Mouse (Mus musculus) kidney, embryonic 14.5 days (tissue): Measurements from ENCODE around the gene Ext2. TPM values are rescaled to one million over a fixed set of nuclear protein-coding genes. Genes with fewer than 3 reads are reported as not detected.
A peak's percentile ranks its signal among the peaks of the same experiment; 100 is the strongest.

Experiments used
- ATAC-seq: fragments of 200-750 bp; cut with Nextera tagmentation; 2 replicates; pipeline ENCODE4 v1.8.0; 2017; ENCODE audit warnings: moderate number of reproducible peaks, mild to moderate bottlenecking, moderate TSS enrichment, moderate library complexity; ENCODE audit not compliant: low FRiP score, low TSS enrichment
- H3K27ac ChIP-seq: fragments of 300-500 bp; sonication (generic); 2 replicates; pipeline ENCODE4 v1.5.1; 2014; ENCODE audit warnings: low read depth, mild to moderate bottlenecking, low read length, moderate library complexity, mixed read lengths
- H3K27me3 ChIP-seq: fragments of 300-500 bp; sonication (generic); 2 replicates; pipeline ENCODE4 v1.6.1; 2014; ENCODE audit warnings: mild to moderate bottlenecking, low read length; ENCODE audit not compliant: control insufficient read depth, insufficient read depth
- H3K36me3 ChIP-seq: fragments of 300-500 bp; sonication (generic); 2 replicates; pipeline ENCODE4 v1.6.1; 2014; ENCODE audit warnings: low read length, mixed read lengths; ENCODE audit not compliant: control insufficient read depth, insufficient read depth
- H3K4me1 ChIP-seq: fragments of 300-500 bp; sonication (generic); 2 replicates; pipeline ENCODE4 v1.6.1; 2014; ENCODE audit warnings: low read length, mixed read lengths; ENCODE audit not compliant: control insufficient read depth, insufficient read depth
- H3K4me2 ChIP-seq: fragments of 300-500 bp; sonication (generic); replicated peaks from 2 replicates; pipeline ENCODE4 v1.6.1; 2014; ENCODE audit warnings: low read depth, mild to moderate bottlenecking, low read length
- H3K4me3 ChIP-seq: fragments of 300-500 bp; sonication (generic); 2 replicates; pipeline ENCODE4 v1.5.1; 2014; ENCODE audit warnings: mild to moderate bottlenecking, low read length
- H3K9ac ChIP-seq: fragments of 300-500 bp; sonication (generic); 2 replicates; pipeline ENCODE4 v1.6.1; 2014; ENCODE audit warnings: low read depth, mild to moderate bottlenecking, low read length, moderate library complexity
- H3K9me3 ChIP-seq: fragments of 300-500 bp; sonication (generic); 2 replicates; pipeline ENCODE4 v1.6.1; 2016; ENCODE audit warnings: low read length; ENCODE audit not compliant: control insufficient read depth
- WGBS: fragments of 180-500 bp; shearing (Covaris S2); extraction: QIAGEN DNeasy Blood & Tissue Kit; methylation state at CpG from one replicate; pipeline ENCODE4 v1.1.7; 2014; 5-methylcytosine and 5-hydroxymethylcytosine counted together
- polyA plus RNA-seq: library from polyadenylated mRNA; unstranded; fragments of >200 nt; fragmentation: Nextera tagmentation; extraction: Ambion mirVana; gene quantifications from 2 replicates; pipeline ENCODE4 v1.2.1, GENCODE M21; 2014

Ext2 gene
- polyA plus RNA-seq, 1 experiment from 2014 or later, result 111 TPM

DNA sequence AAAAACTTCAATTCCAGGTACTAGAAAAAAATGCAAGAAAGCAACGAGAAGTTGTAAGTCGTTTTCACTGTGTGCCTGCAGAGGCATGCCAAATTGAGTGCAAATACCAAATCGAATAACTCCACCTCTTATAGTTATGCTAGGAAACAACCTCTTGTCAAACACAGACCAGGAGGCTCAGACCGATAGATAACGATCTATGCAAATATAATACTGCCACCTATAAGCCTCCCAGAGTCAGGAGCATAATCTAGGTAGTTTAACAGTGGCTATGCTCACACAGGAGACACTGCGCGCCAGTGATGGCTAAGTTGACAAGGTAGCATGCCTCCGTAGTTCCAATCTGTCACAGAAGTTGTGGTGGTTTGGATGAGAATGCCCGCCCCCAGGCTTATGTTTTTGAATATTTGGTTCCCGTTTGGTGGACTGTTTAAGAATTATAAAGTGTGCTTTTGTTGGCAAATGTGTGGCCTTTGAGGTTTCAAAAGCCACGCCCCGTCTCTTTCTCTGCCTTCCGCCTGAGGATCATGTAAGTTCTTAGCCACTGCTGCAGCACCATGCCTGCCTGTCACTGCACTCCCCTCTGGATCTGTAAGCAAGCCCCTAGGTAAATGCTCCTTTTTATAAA, 28.1 kb upstream of the Ext2 start:
- no peak overlapping the region; the same call in 1 of the 2 replicates for H3K4me3 ChIP-seq
- H3K27ac ChIP-seq, result no peak overlapping the region
- no peak overlapping the region for H3K4me2 ChIP-seq
- peaks cover 7% of the 10 kb centered on the region; the same call in 1 of the 2 replicates for H3K4me1 ChIP-seq
- H3K9me3 ChIP-seq, result no peaks in the 10 kb centered on the region
- no peak for ATAC-seq
- H3K36me3 ChIP-seq, result peaks cover 5% of the 10 kb centered on the region; the same call in 1 of the 2 replicates
- no peak overlapping the region for H3K9ac ChIP-seq
- 47% methylated on average over 13 of the region's 13 CpGs for WGBS
- no peaks in the 10 kb centered on the region for H3K27me3 ChIP-seq

DNA sequence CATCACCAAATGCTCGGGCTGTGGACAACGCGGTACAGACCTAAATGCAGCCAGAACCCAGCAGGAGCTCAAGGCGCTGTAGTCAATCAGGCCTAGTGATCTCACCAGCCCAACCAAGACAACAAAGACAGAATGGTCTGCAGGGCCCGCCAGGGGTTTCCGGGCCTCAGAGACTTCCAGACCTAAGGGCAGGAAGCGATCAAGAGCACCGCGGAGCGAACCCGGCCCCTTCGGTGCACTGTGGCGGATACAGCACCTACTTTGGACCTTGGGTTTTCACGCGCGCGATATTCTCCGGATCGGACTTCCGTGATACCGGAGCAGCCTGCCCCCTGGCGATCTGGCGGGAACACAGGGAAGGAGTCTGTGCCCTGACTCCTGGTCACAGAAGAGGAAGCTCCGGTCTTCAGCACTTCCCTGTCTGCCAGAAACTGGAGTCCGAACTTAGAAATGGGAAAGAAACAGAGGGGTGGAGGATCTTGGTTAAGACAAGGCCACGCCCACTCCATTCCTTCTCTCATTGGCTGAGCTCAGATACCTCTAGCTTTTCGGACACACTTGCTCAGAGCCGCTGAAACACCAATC, 27.2 kb upstream of the Ext2 start, which contains the start of gene Accs:
Gene Accs (minus strand): TSS at position 439 of the 585 bp plus-strand sequence.
- WGBS, result under 1% methylated on average over 28 of the region's 28 CpGs
- peak within 1 kb of the TSS; percentile 72 for H3K9ac ChIP-seq
- peaks cover 5% of the 10 kb centered on the region; the same call in 1 of the 2 replicates for H3K36me3 ChIP-seq
- no peaks in the 10 kb centered on the region for H3K27me3 ChIP-seq
- peak within 1 kb of the TSS; percentile 52 for H3K4me3 ChIP-seq
- H3K9me3 ChIP-seq, result no peaks in the 10 kb centered on the region
- peaks cover 7% of the 10 kb centered on the region; the same call in 1 of the 2 replicates for H3K4me1 ChIP-seq
- peak; percentile 94 for ATAC-seq
- peak within 1 kb of the TSS; percentile 85 for H3K27ac ChIP-seq
- peak within 1 kb of the TSS; percentile 69 for H3K4me2 ChIP-seq

- Histone ChIP-seq H3K27me3 (no peaks in the 10 kb centered on the region), H3K4me3 (no peak overlapping the region), H3K36me3 (peaks cover 44% of the 10 kb centered on the region; the same call in 1 of the 2 replicates), H3K9me3 (no peaks in the 10 kb centered on the region), H3K27ac (no peak overlapping the region), H3K4me2 (no peak overlapping the region), H3K4me1 (no peaks in the 10 kb centered on the region), H3K9ac (no peak overlapping the region)
- 94% methylated on average over 3 of the region's 3 CpGs for WGBS
- ATAC-seq, result no peak
These were observed 19.0 kb upstream of the Ext2 start for GRCm38 (mm10) chr2:93841349-93841748.

GRCm38 (mm10) chr2:93840109-93840508, 17.7 kb upstream of the Ext2 start:
- ATAC-seq, result no peak
- H3K36me3 ChIP-seq, result peaks cover 44% of the 10 kb centered on the region; the same call in 1 of the 2 replicates
- WGBS, result 88% methylated on average over 6 of the region's 6 CpGs

DNA sequence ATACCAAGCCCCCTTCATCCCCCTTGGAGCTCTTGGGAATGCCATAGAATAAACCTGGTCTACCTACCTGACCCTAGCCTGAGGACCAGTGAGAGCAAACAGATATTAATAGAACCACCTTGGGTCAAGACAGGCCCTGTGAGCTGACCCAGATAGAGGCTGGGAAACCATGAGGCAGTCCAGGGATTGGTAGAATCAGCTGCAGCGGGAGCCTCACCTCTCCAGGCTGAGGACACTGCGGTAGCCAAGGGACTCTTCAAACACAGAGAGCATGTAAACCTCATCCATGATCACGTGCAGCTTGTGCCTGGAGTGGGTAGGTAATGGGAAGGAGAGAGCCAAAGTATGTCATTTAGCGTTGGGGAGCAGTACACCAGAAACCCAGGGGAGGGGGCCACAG, 16.6 kb upstream of the Ext2 start:
- Histone ChIP-seq H3K9ac (no peak overlapping the region), H3K27ac (no peak overlapping the region), H3K4me2 (no peak overlapping the region), H3K36me3 (peaks cover 44% of the 10 kb centered on the region; the same call in 1 of the 2 replicates), H3K4me1 (no peaks in the 10 kb centered on the region), H3K27me3 (no peaks in the 10 kb centered on the region), H3K4me3 (no peak overlapping the region), H3K9me3 (no peaks in the 10 kb centered on the region)
- no peak for ATAC-seq
- 92% methylated on average over 4 of the region's 4 CpGs for WGBS

More at GRCm38 (mm10) chr2:93840109-93840508, 17.7 kb upstream of the Ext2 start:
- no peaks in the 10 kb centered on the region for H3K4me1 ChIP-seq
- no peak overlapping the region for H3K27ac ChIP-seq
- H3K27me3 ChIP-seq, result no peaks in the 10 kb centered on the region
- H3K4me2 ChIP-seq, result no peak overlapping the region
- no peak overlapping the region for H3K9ac ChIP-seq
- no peak overlapping the region for H3K4me3 ChIP-seq
- H3K9me3 ChIP-seq, result no peaks in the 10 kb centered on the region

GRCm38 (mm10) chr2:93836232-93836785, 13.9 kb upstream of the Ext2 start:
- Histone ChIP-seq H3K4me3 (no peak overlapping the region), H3K36me3 (peaks cover 31% of the 10 kb centered on the region; the same call in 1 of the 2 replicates), H3K27me3 (no peaks in the 10 kb centered on the region), H3K9me3 (no peaks in the 10 kb centered on the region), H3K4me1 (no peaks in the 10 kb centered on the region), H3K9ac (no peak overlapping the region), H3K27ac (no peak overlapping the region), H3K4me2 (no peak overlapping the region)
- ATAC-seq, result no peak
- WGBS, result 80% methylated on average over 13 of the region's 13 CpGs

DNA sequence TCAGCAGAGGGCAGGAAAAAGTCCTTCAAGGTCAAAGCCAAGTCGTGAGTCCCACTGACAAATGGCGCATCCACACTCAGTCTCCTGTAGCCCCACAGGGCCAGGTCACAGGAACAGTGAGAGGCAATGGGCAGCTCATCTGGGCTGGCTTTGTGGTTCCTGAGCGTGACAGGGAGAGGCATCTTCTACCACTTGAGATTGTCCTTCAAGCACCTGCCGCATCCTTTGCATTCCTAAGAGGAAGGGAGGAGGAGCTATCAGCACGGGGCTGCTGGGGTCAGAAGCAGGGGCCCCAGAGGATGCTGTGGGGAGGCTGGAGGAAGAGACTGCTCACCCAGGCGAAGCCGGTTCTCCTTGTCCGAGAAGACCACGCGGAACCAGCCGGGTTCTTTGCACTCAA, 13.2 kb upstream of the Ext2 start:
- H3K9me3 ChIP-seq, result no peaks in the 10 kb centered on the region
- no peak overlapping the region for H3K27ac ChIP-seq
- 83% methylated on average over 11 of the region's 11 CpGs for WGBS
- no peaks in the 10 kb centered on the region for H3K4me1 ChIP-seq
- peaks cover 26% of the 10 kb centered on the region; the same call in 1 of the 2 replicates for H3K36me3 ChIP-seq
- no peaks in the 10 kb centered on the region for H3K27me3 ChIP-seq
- H3K9ac ChIP-seq, result no peak overlapping the region
- H3K4me3 ChIP-seq, result no peak overlapping the region
- no peak overlapping the region for H3K4me2 ChIP-seq
- no peak for ATAC-seq

- Histone ChIP-seq H3K36me3 (peaks cover 3% of the 10 kb centered on the region; the same call in 1 of the 2 replicates), H3K4me1 (peaks cover 8% of the 10 kb centered on the region), H3K9me3 (no peaks in the 10 kb centered on the region), H3K27me3 (no peaks in the 10 kb centered on the region), H3K4me3 (no peak overlapping the region), H3K27ac (no peak overlapping the region), H3K4me2 (no peak overlapping the region), H3K9ac (no peak overlapping the region)
- ATAC-seq, result peak; percentile 21; the same call in 1 of the 2 replicates
- 17% methylated on average over 8 of the region's 8 CpGs for WGBS
These were observed 1.2 kb upstream of the Ext2 start for GRCm38 (mm10) chr2:93823519-93823918.

DNA sequence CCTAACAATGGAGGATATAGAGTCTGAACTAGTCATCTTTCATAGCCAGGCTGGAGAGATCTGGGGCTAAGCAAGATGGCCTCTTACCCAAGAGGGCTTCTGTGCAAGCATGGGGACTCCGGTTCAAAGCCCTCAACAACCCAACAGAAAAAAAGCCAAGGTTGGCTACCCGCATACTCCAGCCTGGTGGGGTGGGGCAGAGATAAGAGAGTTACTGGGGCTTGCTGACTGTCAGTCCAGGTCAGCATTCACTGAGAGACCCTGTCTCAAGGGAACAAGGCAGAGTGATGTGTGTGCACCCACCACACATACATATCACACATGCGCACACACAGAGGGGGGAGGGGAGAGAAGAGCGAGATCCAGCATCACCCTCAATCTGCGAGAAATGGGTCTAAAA, 4.6 kb downstream of the Ext2 start:
- ATAC-seq, result no peak
- H3K36me3 ChIP-seq, result peaks cover 9% of the 10 kb centered on the region; the same call in 1 of the 2 replicates
- 94% methylated on average over 5 of the region's 5 CpGs for WGBS

More for the DNA sequence above, 4.6 kb downstream of the Ext2 start:
- Histone ChIP-seq H3K27me3 (no peaks in the 10 kb centered on the region), H3K4me3 (no peak overlapping the region), H3K27ac (no peak overlapping the region), H3K4me2 (no peak overlapping the region), H3K4me1 (peaks cover 8% of the 10 kb centered on the region), H3K9ac (no peak overlapping the region), H3K9me3 (no peaks in the 10 kb centered on the region)
